9 mouse cellular contexts compared by ENCODE assay signal in genomic region chr10:21015196-21015595, GRCm38 (mm10).
"Had no signal": no experiment of that assay in that cellular context is flagged by ENCODE, and none has a peak within 500 bp of the region (broad histone marks: within the 10 kb centered on the region; RNA-seq: fewer than 3 reads in every experiment).

No protein-coding gene starts in this region.

- DNase-seq: liver, postnatal 0 days; lung, adult 2 months; lung, postnatal 10 days; right cerebral cortex, postnatal 14 days; thymus, adult 2 months; thymus, postnatal 25 days; thymus, postnatal 4 days had no signal

- ATAC-seq: liver, postnatal 0 days; midbrain, embryonic 13.5 days; midbrain, embryonic 15.5 days had no signal
